Mouse (Mus musculus) bone marrow macrophage, adult 2 months (primary cell): ENCODE measurements at regions not wholly inside any gene's neighbourhood (a gene's known extent, or its start where the extent isn't known, plus 50 kb on each side); places are given as distances from the start of the nearest gene placed in this dataset.

Experiments used
- CTCF ChIP-seq: IDR thresholded peaks from 2 replicates; pipeline ENCODE4 v1.5.1; 2012; ENCODE audit warnings: low read depth, mild to moderate bottlenecking, low read length, moderate library complexity
- POLR2A ChIP-seq: IDR thresholded peaks from 2 replicates; pipeline ENCODE4 v1.6.1; 2012; ENCODE audit warnings: mild to moderate bottlenecking, low read depth, low read length, borderline replicate concordance

DNA sequence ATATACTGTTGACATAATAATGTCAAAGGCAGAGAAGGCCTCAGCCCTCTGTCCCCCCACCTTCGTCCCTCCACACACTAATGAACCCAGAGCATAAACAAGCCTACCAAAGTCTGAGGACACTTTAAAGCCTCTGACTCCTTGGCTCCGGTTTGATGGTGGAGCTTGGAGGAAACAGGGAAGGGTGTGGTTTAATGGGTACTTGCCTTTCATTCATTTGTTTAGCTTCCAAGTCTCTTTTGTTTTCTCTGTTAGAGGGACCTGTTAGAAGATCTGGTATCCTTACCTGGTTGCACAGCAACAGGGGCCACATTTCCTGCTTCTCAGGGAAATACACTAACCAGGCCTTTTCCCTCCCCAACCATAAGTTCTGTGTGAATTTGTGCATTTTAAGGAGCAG, 168.9 kb upstream of the Etaa1 start:
- TF ChIP-seq CTCF (no peak), POLR2A (no peak)
